Mouse (Mus musculus) liver, embryonic 14.5 days (tissue): ENCODE data around the gene Slc35a1. TPM values are rescaled to one million over a fixed set of nuclear protein-coding genes. Genes with fewer than 3 reads are reported as not detected.

ENCODE experiments used
- ATAC-seq: fragments of 200-750 bp; cut with Nextera tagmentation; 2 replicates; pipeline ENCODE4 v1.8.0; 2017; ENCODE audit warnings: moderate number of reproducible peaks, mild to moderate bottlenecking, moderate library complexity; ENCODE audit not compliant: insufficient read depth
- DNase-seq, 3 experiments: peaks; one replicate each; pipeline ENCODE4 v3.0.0-alpha.2; 2012 to 2013; ENCODE audit warnings: low read depth in 3 of 3, low spot score in 3 of 3
- H3K27ac ChIP-seq: fragments of 300-500 bp; sonication (generic); 2 replicates; pipeline ENCODE4 v1.5.1; 2014; ENCODE audit warnings: moderate library complexity, mild to moderate bottlenecking, control low read depth, inconsistent platforms
- H3K27me3 ChIP-seq: fragments of 300-500 bp; sonication (generic); 2 replicates; pipeline ENCODE4 v1.6.1; 2014; ENCODE audit warnings: mild to moderate bottlenecking, low read length, moderate library complexity; ENCODE audit not compliant: control insufficient read depth, insufficient read depth
- H3K36me3 ChIP-seq: fragments of 300-500 bp; sonication (generic); replicated peaks from 2 replicates; pipeline ENCODE4 v1.6.1; 2014; ENCODE audit warnings: low read depth; ENCODE audit not compliant: control insufficient read depth, insufficient read depth
- H3K4me1 ChIP-seq, 2 experiments: fragments of 200-500 bp in 1 of 2; fragments of 300-500 bp in 1 of 2; sonication (generic) in 1 of 2; replicated peaks; 2 replicates each; pipeline ENCODE4 v1.6.1; 2012 to 2014; ENCODE audit warnings: antibody characterized with exemption in 1 of 2, inconsistent platforms in 1 of 2, low read length in 1 of 2; ENCODE audit not compliant: control insufficient read depth in 2 of 2, insufficient read depth in 2 of 2
- H3K4me2 ChIP-seq: fragments of 300-500 bp; sonication (generic); 2 replicates; pipeline ENCODE4 v1.6.1; 2014; ENCODE audit warnings: low read depth, mild to moderate bottlenecking, control low read depth, moderate library complexity
- H3K4me3 ChIP-seq, 2 experiments: fragments of 200-500 bp in 1 of 2; fragments of 300-500 bp in 1 of 2; sonication (generic) in 1 of 2; 2 replicates each; pipeline ENCODE4 v1.5.1; 2012 to 2014; ENCODE audit warnings: low read depth in 2 of 2, low read length in 2 of 2, mild to moderate bottlenecking in 2 of 2, control low read depth in 1 of 2, inconsistent platforms in 1 of 2, moderate library complexity in 1 of 2; ENCODE audit not compliant: insufficient read depth in 1 of 2
- H3K9ac ChIP-seq: fragments of 300-500 bp; sonication (generic); replicated peaks from 2 replicates; pipeline ENCODE4 v1.6.1; 2014; ENCODE audit warnings: mild to moderate bottlenecking, control low read depth, moderate library complexity
- H3K9me3 ChIP-seq: fragments of 300-500 bp; sonication (generic); 2 replicates; pipeline ENCODE4 v1.6.1; 2016; ENCODE audit warnings: low read length, mixed read lengths; ENCODE audit not compliant: control insufficient read depth
- CTCF ChIP-seq: IDR thresholded peaks from 2 replicates; pipeline ENCODE4 v1.5.1; 2016; ENCODE audit warnings: antibody characterized with exemption, low read depth, control low read depth
- EP300 ChIP-seq: IDR thresholded peaks from 2 replicates; pipeline ENCODE4 v1.6.1; 2016; ENCODE audit warnings: antibody characterized with exemption, low read depth
- WGBS: fragments of 180-500 bp; shearing (Covaris S2); extraction: QIAGEN DNeasy Blood & Tissue Kit; methylation state at CpG from one replicate; pipeline ENCODE4 v1.1.7; 2014; ENCODE audit not compliant: insufficient replicate concordance; 5-methylcytosine and 5-hydroxymethylcytosine counted together
- polyA plus RNA-seq, 2 experiments: library from polyadenylated mRNA; depleted of rRNA in 1 of 2; stranded (reverse) in 1 of 2; unstranded in 1 of 2; fragments of >200 nt; fragmentation: Nextera tagmentation in 1 of 2; extraction: Ambion mirVana in 1 of 2; gene quantifications; 2 replicates each; pipeline versions ENCODE4 v1.2.1 to v1.2.3; 2012 to 2014

Slc35a1 gene
- polyA plus RNA-seq, 2 experiments = 8.3 to 9.4 TPM

GRCm38 (mm10) chr4:34615303-34615702 lies 71.9 kb downstream of the Slc35a1 start:
- TF ChIP-seq EP300 (no peak), CTCF (no peak)

DNA sequence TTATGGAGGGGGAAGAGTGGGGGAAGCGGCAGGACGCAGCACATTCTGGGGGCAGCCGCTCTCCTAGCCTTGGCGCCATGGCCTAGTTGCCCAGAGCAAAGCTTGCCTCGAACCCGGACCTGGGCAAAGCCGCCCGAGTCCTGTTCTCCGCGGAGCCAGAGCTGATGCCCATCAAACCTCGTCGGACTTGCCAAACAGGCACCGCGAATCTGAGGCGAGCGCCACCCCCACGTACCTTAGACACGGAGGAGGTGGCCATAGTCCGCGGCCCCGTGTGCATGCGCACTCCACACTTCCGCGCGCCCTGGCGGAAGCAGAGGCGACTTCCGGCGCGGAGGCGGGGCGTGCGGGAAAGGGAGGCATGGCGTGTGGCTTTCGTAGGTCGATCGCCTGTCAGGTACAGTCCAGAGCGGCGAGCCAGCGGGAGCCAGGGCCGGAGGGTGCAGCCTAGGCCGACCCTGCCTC lies 72.6 kb downstream of the Slc35a1 start, which contains the start of the genes Orc3 and Rars2:
Orc3 (minus strand) TSS at position 315 of the 465 bp plus-strand sequence.
Rars2 (plus strand) TSS at position 328 of the 465 bp plus-strand sequence.
- peak; percentile 61 for TF ChIP-seq CTCF
- TF ChIP-seq EP300 = no peak

More at GRCm38 (mm10) chr4:34615303-34615702, 71.9 kb downstream of the Slc35a1 start:
- Histone ChIP-seq H3K4me3 (peak overlapping the region; percentile 80 to 86), H3K36me3 (no peaks in the 10 kb centered on the region), H3K27ac (peak overlapping the region; percentile 19; the same call in 1 of the 2 replicates), H3K9me3 (no peaks in the 10 kb centered on the region), H3K4me1 (peaks cover 14 to 18% of the 10 kb centered on the region in 2 experiments), H3K27me3 (no peaks in the 10 kb centered on the region), H3K9ac (peak overlapping the region; percentile 94), H3K4me2 (peak overlapping the region; percentile 83)
- DNase-seq (peak in 1 of 3 experiments; percentile 13), ATAC-seq (no peak)
- 2% methylated on average over 13 of the region's 13 CpGs for WGBS

GRCm38 (mm10) chr4:34613571-34614145 lies 73.6 kb downstream of the Slc35a1 start:
- ATAC-seq = no peak
- 60% methylated on average over 6 of the region's 6 CpGs for WGBS

More for the DNA sequence above, 72.6 kb downstream of the Slc35a1 start, which contains the start of the genes Orc3 and Rars2:
- ATAC-seq = peak; percentile 97
- H3K4me2 ChIP-seq = peak within 1 kb of the TSS; percentile 83
- H3K4me1 ChIP-seq = peaks cover 14 to 18% of the 10 kb centered on the region in 2 experiments
- H3K36me3 ChIP-seq = no peaks in the 10 kb centered on the region; the same call in 1 of the 2 replicates
- DNase-seq = peak; percentile 87 to 89 (median 87)
- no peaks in the 10 kb centered on the region for H3K27me3 ChIP-seq
- no peaks in the 10 kb centered on the region for H3K9me3 ChIP-seq
- peak within 1 kb of the TSS; percentile 94 for H3K9ac ChIP-seq
- peak within 1 kb of the TSS; percentile 80 to 86 for H3K4me3 ChIP-seq
- WGBS = under 1% methylated on average over 42 of the region's 42 CpGs
- peak within 1 kb of the TSS; percentile 77 for H3K27ac ChIP-seq

More at GRCm38 (mm10) chr4:34613571-34614145, 73.6 kb downstream of the Slc35a1 start:
- Histone ChIP-seq H3K4me3 (peak overlapping the region; percentile 80 to 86), H3K4me1 (peaks cover 14 to 18% of the 10 kb centered on the region in 2 experiments), H3K4me2 (peak overlapping the region; percentile 83), H3K9ac (peak overlapping the region; percentile 94), H3K27ac (0 out of 2 replicates have a peak overlapping the region, but pooled peaks have one; percentile 4), H3K9me3 (no peaks in the 10 kb centered on the region), H3K36me3 (peaks cover 3% of the 10 kb centered on the region), H3K27me3 (no peaks in the 10 kb centered on the region)
- TF ChIP-seq CTCF = no peak
- TF ChIP-seq EP300 = no peak
- no peak for DNase-seq

Other genes starting within 250 kb of the Slc35a1 start
- gene Akirin2, start 136.5 kb downstream of the Slc35a1 start, polyA plus RNA-seq (2012; rRNA removed) = 16.1 and 27.4 TPM in 2 replicates
- 19.7 and 23.8 TPM in 2 replicates for gene Akirin2, start 136.5 kb downstream of the Slc35a1 start, polyA plus RNA-seq (2014; fragmentation: Nextera tagmentation; extraction: Ambion mirVana)
- gene Orc3, start 72.5 kb downstream of the Slc35a1 start, polyA plus RNA-seq (2012; rRNA removed) = 14.7 and 21.9 TPM in 2 replicates
- gene Orc3, start 72.5 kb downstream of the Slc35a1 start, polyA plus RNA-seq (2014; fragmentation: Nextera tagmentation; extraction: Ambion mirVana) = 45.0 and 48.8 TPM in 2 replicates
- 9.9 and 17.4 TPM in 2 replicates for gene Rars2, start 72.5 kb downstream of the Slc35a1 start, polyA plus RNA-seq (2012; rRNA removed)
- gene Rars2, start 72.5 kb downstream of the Slc35a1 start, polyA plus RNA-seq (2014; fragmentation: Nextera tagmentation; extraction: Ambion mirVana) = 23.5 and 28.4 TPM in 2 replicates
- gene Cfap206, start 42.8 kb upstream of the Slc35a1 start, polyA plus RNA-seq (2012; rRNA removed) = not detected in 2 replicates
- not detected in 2 replicates for gene Cfap206, start 42.8 kb upstream of the Slc35a1 start, polyA plus RNA-seq (2014; fragmentation: Nextera tagmentation; extraction: Ambion mirVana)
- gene Gm136, start 68.8 kb upstream of the Slc35a1 start, polyA plus RNA-seq (2012; rRNA removed) = not detected in 2 replicates
- not detected in 2 replicates for gene Gm136, start 68.8 kb upstream of the Slc35a1 start, polyA plus RNA-seq (2014; fragmentation: Nextera tagmentation; extraction: Ambion mirVana)
- gene Smim8, start 91.0 kb upstream of the Slc35a1 start, polyA plus RNA-seq (2012; rRNA removed) = 4.0 and 8.5 TPM in 2 replicates
- 26.4 and 30.6 TPM in 2 replicates for gene Smim8, start 91.0 kb upstream of the Slc35a1 start, polyA plus RNA-seq (2014; fragmentation: Nextera tagmentation; extraction: Ambion mirVana)
- gene Zfp292, start 195.5 kb upstream of the Slc35a1 start, polyA plus RNA-seq (2012; rRNA removed) = 1.7 and 2.5 TPM in 2 replicates
- gene Zfp292, start 195.5 kb upstream of the Slc35a1 start, polyA plus RNA-seq (2014; fragmentation: Nextera tagmentation; extraction: Ambion mirVana) = 4.7 and 4.9 TPM in 2 replicates
- gene Cga, start 206.3 kb upstream of the Slc35a1 start, polyA plus RNA-seq (2012; rRNA removed) = not detected in 2 replicates
- not detected in 2 replicates for gene Cga, start 206.3 kb upstream of the Slc35a1 start, polyA plus RNA-seq (2014; fragmentation: Nextera tagmentation; extraction: Ambion mirVana)